Mouse (Mus musculus): ENCODE results near the gene Tmem209. TPM values are rescaled to one million over a fixed set of nuclear protein-coding genes. Genes with fewer than 3 reads are reported as not detected.

Tmem209 gene
- total and polyA plus RNA-seq, 3 experiments, result 26.1 to 93.4 (median 35.9) TPM

- Histone ChIP-seq H3K27ac (ENCODE audit: control insufficient read depth, low read depth, low read length) (no peak overlapping the region), H3K27me3 (ENCODE audit: control insufficient read depth in 1 of 2, insufficient read depth in 2 of 2, low read length in 2 of 2) (no peaks in the 10 kb centered on the region), H3K9ac (ENCODE audit: control insufficient read depth, low read depth, low read length, poor library complexity, severe bottlenecking) (no peak overlapping the region), H3K79me2 (ENCODE audit: control insufficient read depth, insufficient read depth, low read length, poor library complexity) (no peaks in the 10 kb centered on the region), H3K36me3 (ENCODE audit: control insufficient read depth in 1 of 2, insufficient read depth in 2 of 2, low read length in 2 of 2) (peaks cover 0 to 18% of the 10 kb centered on the region in 2 experiments; a peak in 2 of 4 replicates), H3K9me3 (replicated peaks; ENCODE audit: insufficient read depth, low read length) (no peaks in the 10 kb centered on the region), H3K4me1 (ENCODE audit: control insufficient read depth in 1 of 2, insufficient read depth in 2 of 2, low read length in 2 of 2) (no peaks in the 10 kb centered on the region), H3K4me3 (ENCODE audit: control insufficient read depth in 1 of 2, insufficient read depth in 1 of 2, low read depth in 2 of 2, low read length in 2 of 2) (no peak overlapping the region)
- no peak for DNase-seq (ENCODE audit: low read depth, low spot score)
- TF ChIP-seq USF2 (IDR thresholded peaks at IDR 0.05; ENCODE audit: borderline replicate concordance in 1 of 2, insufficient read depth in 1 of 2, low read depth in 1 of 2, low read length in 2 of 2) (no peak), ZMIZ1 (IDR thresholded peaks at IDR 0.05; ENCODE audit: low read depth, low read length) (no peak), BHLHE40 (IDR thresholded peaks at IDR 0.05; ENCODE audit: borderline replicate concordance, low read depth, low read length) (no peak), E2F4 (IDR thresholded peaks at IDR 0.05; ENCODE audit: borderline replicate concordance, low read depth, low read length) (no peak), CTCF (IDR thresholded peaks at IDR 0.05 in 2 of 3, conservative IDR thresholded peaks at IDR 0.05 in 1 of 3; ENCODE audit: control insufficient read depth in 1 of 3, insufficient read depth in 1 of 3, low read depth in 2 of 3, low read length in 3 of 3, poor library complexity in 1 of 3, severe bottlenecking in 1 of 3) (no peak), MEF2A (IDR thresholded peaks at IDR 0.05; ENCODE audit: extremely low read depth, insufficient replicate concordance, low read depth, low read length, poor library complexity, severe bottlenecking) (no peak), POLR2AphosphoS2 (IDR thresholded peaks at IDR 0.05; ENCODE audit: low read length) (no peak), POLR2AphosphoS5 (IDR thresholded peaks at IDR 0.05; ENCODE audit: borderline replicate concordance, low read depth, low read length) (no peak), RCOR1 (IDR thresholded peaks at IDR 0.05; ENCODE audit: low read depth, low read length) (no peak), KAT2A (conservative IDR thresholded peaks at IDR 0.05; ENCODE audit: low read depth, low read length) (no peak), ZC3H11A (IDR thresholded peaks at IDR 0.05; ENCODE audit: low read depth, low read length) (no peak)
These were observed 32.3 kb downstream of the Tmem209 start for GRCm38 (mm10) chr6:30477210-30477714.

- Histone ChIP-seq H3K9me3 (replicated peaks; ENCODE audit: insufficient read depth, low read length) (no peaks in the 10 kb centered on the region), H3K36me3 (ENCODE audit: control insufficient read depth in 1 of 2, insufficient read depth in 2 of 2, low read length in 2 of 2) (peaks cover 0 to 9% of the 10 kb centered on the region in 2 experiments; a peak in 2 of 4 replicates), H3K27me3 (ENCODE audit: control insufficient read depth in 1 of 2, insufficient read depth in 2 of 2, low read length in 2 of 2) (no peaks in the 10 kb centered on the region), H3K4me1 (ENCODE audit: control insufficient read depth in 1 of 2, insufficient read depth in 2 of 2, low read length in 2 of 2) (no peaks in the 10 kb centered on the region), H3K4me3 (ENCODE audit: control insufficient read depth in 1 of 2, insufficient read depth in 1 of 2, low read depth in 2 of 2, low read length in 2 of 2) (no peak overlapping the region), H3K27ac (ENCODE audit: control insufficient read depth, low read depth, low read length) (no peak overlapping the region), H3K79me2 (ENCODE audit: control insufficient read depth, insufficient read depth, low read length, poor library complexity) (no peaks in the 10 kb centered on the region), H3K9ac (ENCODE audit: control insufficient read depth, low read depth, low read length, poor library complexity, severe bottlenecking) (no peak overlapping the region)
- no peak for DNase-seq (ENCODE audit: low read depth, low spot score)
- no peak for TF ChIP-seq CTCF (IDR thresholded peaks at IDR 0.05 in 2 of 3, conservative IDR thresholded peaks at IDR 0.05 in 1 of 3; ENCODE audit: control insufficient read depth in 1 of 3, insufficient read depth in 1 of 3, low read depth in 2 of 3, low read length in 3 of 3, poor library complexity in 1 of 3, severe bottlenecking in 1 of 3)
- TF ChIP-seq POLR2AphosphoS2 (IDR thresholded peaks at IDR 0.05; ENCODE audit: low read length), result 0 out of 2 replicates have a peak, but pooled peaks have one; percentile 3
These were observed 33.4 kb downstream of the Tmem209 start for GRCm38 (mm10) chr6:30476025-30476765.
